Mouse (Mus musculus) lung, postnatal 0 days (tissue): ENCODE measurements around the gene Rhd.

Experiments
- CTCF ChIP-seq: IDR thresholded peaks from 2 replicates; pipeline ENCODE4 v1.5.1; 2016; ENCODE audit warnings: antibody characterized with exemption, mild to moderate bottlenecking
- EP300 ChIP-seq: IDR thresholded peaks from 2 replicates; pipeline ENCODE4 v1.6.1; 2016; ENCODE audit warnings: antibody characterized with exemption, mild to moderate bottlenecking, control low read depth

GRCm38 (mm10) chr4:134922111-134922924 is 58.0 kb downstream of the Rhd start:
- no peak for TF ChIP-seq CTCF
- TF ChIP-seq EP300, result no peak
